Mouse (Mus musculus) lung, adult 2 months (tissue): ENCODE data around the gene Kcnt2.

ENCODE experiments used
- CTCF ChIP-seq: fragments of 200-500 bp; IDR thresholded peaks from 2 replicates; pipeline ENCODE4 v1.5.1; 2011; ENCODE audit warnings: mild to moderate bottlenecking, low read length, control low read depth; ENCODE audit not compliant: insufficient read depth
- POLR2A ChIP-seq: fragments of 200-500 bp; IDR thresholded peaks from 2 replicates; pipeline ENCODE4 v1.6.1; 2011; ENCODE audit warnings: low read depth, mild to moderate bottlenecking, control low read depth, low read length, borderline replicate concordance; ENCODE audit errors: extremely low read depth

DNA sequence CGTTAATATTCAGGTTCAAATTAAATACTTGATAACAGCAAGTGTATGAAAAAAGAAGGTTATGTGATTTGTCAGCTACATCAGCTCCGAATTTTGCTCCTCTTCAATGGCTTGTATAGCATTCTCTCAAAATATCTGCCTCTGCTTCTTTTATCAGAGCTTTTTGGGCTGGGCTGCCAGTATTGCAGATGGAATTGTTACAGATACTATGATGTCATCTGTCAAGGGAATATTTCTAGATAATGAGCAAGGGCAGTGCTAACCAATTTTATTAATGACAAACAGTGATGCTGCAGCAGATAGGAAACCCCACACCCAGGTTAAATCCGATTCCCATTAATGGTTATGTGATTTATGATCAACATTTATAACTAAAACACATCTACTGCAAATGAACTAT lies 87.7 kb downstream of the Kcnt2 start:
- TF ChIP-seq CTCF, result no peak
- TF ChIP-seq POLR2A, result no peak
